ENCODE assay signal across 17 mouse cellular contexts in genomic region chr5:99562096-99562495, GRCm38 (mm10).
"Had no signal": no experiment of that assay in that cellular context is flagged by ENCODE, and none has a peak within 500 bp of the region (broad histone marks: within the 10 kb centered on the region; RNA-seq: fewer than 3 reads in every experiment).

No protein-coding gene starts in this region.

- H3K27ac ChIP-seq: kidney, postnatal 0 days; layer of hippocampus, adult 2 months; limb, embryonic 13.5 days; liver, embryonic 15.5 days; midbrain, embryonic 10.5 days; neural tube, embryonic 15.5 days had no signal

- H3K4me1 ChIP-seq: liver, embryonic 15.5 days had no signal

- H3K27me3 ChIP-seq: limb, embryonic 13.5 days; liver, embryonic 15.5 days; neural tube, embryonic 15.5 days had no signal

- H3K36me3 ChIP-seq: limb, embryonic 13.5 days; liver, embryonic 15.5 days; midbrain, embryonic 10.5 days; neural tube, embryonic 15.5 days had no signal

- H3K4me2 ChIP-seq: limb, embryonic 13.5 days; liver, embryonic 15.5 days; lung, embryonic 14.5 days; neural tube, embryonic 15.5 days had no signal

- H3K9ac ChIP-seq: limb, embryonic 13.5 days; liver, embryonic 15.5 days; lung, embryonic 14.5 days; neural tube, embryonic 15.5 days had no signal

- H3K4me3 ChIP-seq: layer of hippocampus, adult 2 months; limb, embryonic 13.5 days; liver, embryonic 15.5 days; midbrain, embryonic 10.5 days; myocyte; neural tube, embryonic 15.5 days had no signal

- H3K9me3 ChIP-seq: limb, embryonic 13.5 days; liver, embryonic 15.5 days; midbrain, embryonic 10.5 days; neural tube, embryonic 15.5 days had no signal

- DNase-seq: kidney, adult 11 months; kidney, adult 9 months; kidney, postnatal 4 days; lung, embryonic 14.5 days; lung, postnatal 10 days; lung, postnatal 4 days; midbrain, embryonic 14.5 days; right cerebral cortex, adult 18-20 months; right cerebral cortex, postnatal 25 days; thymus, postnatal 36 days had no signal
